Mouse (Mus musculus) liver, postnatal 0 days (tissue): ENCODE data around the gene Twsg1. TPM values are rescaled to one million over a fixed set of nuclear protein-coding genes. Genes with fewer than 3 reads are reported as not detected.
A peak's percentile ranks its signal among the peaks of the same experiment; 100 is the strongest.

Experiments used
- ATAC-seq: fragments of 200-750 bp; cut with Nextera tagmentation; 2 replicates; pipeline ENCODE4 v1.8.0; 2017; ENCODE audit warnings: mild to moderate bottlenecking, moderate library complexity
- DNase-seq: peaks from one replicate; pipeline ENCODE4 v3.0.0-alpha.2; 2016
- H3K27ac ChIP-seq: fragments of 300-500 bp; sonication (generic); 2 replicates; pipeline ENCODE4 v1.5.1; 2014; ENCODE audit warnings: antibody characterized with exemption, moderate library complexity, mild to moderate bottlenecking, low read depth
- H3K27me3 ChIP-seq: fragments of 300-500 bp; sonication (generic); 2 replicates; pipeline ENCODE4 v1.6.1; 2014; ENCODE audit warnings: low read length, control low read depth, mixed read lengths; ENCODE audit not compliant: insufficient read depth
- H3K36me3 ChIP-seq: fragments of 300-500 bp; sonication (generic); replicated peaks from 2 replicates; pipeline ENCODE4 v1.6.1; 2014; ENCODE audit warnings: mild to moderate bottlenecking, control low read depth, low read length, moderate library complexity, mixed read lengths; ENCODE audit not compliant: insufficient read depth
- H3K4me1 ChIP-seq: fragments of 300-500 bp; sonication (generic); 2 replicates; pipeline ENCODE4 v1.6.1; 2014; ENCODE audit warnings: antibody characterized with exemption, mild to moderate bottlenecking, control low read depth; ENCODE audit not compliant: insufficient read depth
- H3K4me2 ChIP-seq: fragments of 300-500 bp; sonication (generic); 2 replicates; pipeline ENCODE4 v1.6.1; 2014; ENCODE audit warnings: low read depth, mild to moderate bottlenecking, low read length, moderate library complexity, mixed read lengths
- H3K4me3 ChIP-seq: fragments of 300-500 bp; sonication (generic); 2 replicates; pipeline ENCODE4 v1.5.1; 2014; ENCODE audit warnings: low read depth, low read length
- H3K9ac ChIP-seq: fragments of 300-500 bp; sonication (generic); replicated peaks from 2 replicates; pipeline ENCODE4 v1.6.1; 2014; ENCODE audit warnings: mild to moderate bottlenecking, moderate library complexity
- H3K9me3 ChIP-seq: fragments of 300-500 bp; sonication (generic); 2 replicates; pipeline ENCODE4 v1.6.1; 2016; ENCODE audit warnings: mild to moderate bottlenecking, control low read depth, low read length, mixed read lengths
- CTCF ChIP-seq: sonication (generic); IDR thresholded peaks from 2 replicates; pipeline ENCODE4 v1.5.1; 2016; ENCODE audit warnings: antibody characterized with exemption, low read depth
- EP300 ChIP-seq: IDR thresholded peaks from 2 replicates; pipeline ENCODE4 v1.6.1; 2016; ENCODE audit warnings: antibody characterized with exemption, low read depth, mild to moderate bottlenecking
- WGBS: fragments of 180-500 bp; shearing (Covaris S2); extraction: QIAGEN DNeasy Blood & Tissue Kit; methylation state at CpG from one replicate; pipeline ENCODE4 v1.1.7; 2014; ENCODE audit not compliant: insufficient replicate concordance; 5-methylcytosine and 5-hydroxymethylcytosine counted together
- polyA plus RNA-seq: library from polyadenylated mRNA; unstranded; fragments of >200 nt; fragmentation: Nextera tagmentation; extraction: Ambion mirVana; gene quantifications from 2 replicates; pipeline ENCODE4 v1.2.1, GENCODE M21; 2015

Gene Twsg1
- polyA plus RNA-seq, 1 experiment from 2014 or later: 19.4 TPM

DNA sequence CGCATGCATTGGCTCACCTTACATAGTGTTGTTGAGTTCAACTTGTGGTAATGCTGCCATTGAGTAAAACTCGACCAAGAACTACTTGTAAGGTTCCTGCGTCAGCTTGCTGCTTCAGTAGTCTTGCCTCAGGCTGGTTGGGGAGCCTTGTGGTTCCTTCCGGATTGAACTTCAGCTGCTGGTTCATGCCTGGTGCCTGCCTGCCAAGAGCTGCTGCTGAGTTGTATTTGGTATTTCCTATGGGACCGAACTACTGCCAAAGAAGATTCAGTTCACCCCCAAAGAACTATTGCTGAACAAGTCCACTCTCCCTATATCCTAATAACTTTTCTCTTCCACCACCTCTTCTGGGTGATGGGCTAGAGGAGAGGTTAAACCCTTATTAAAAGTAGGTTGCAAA is 61.5 kb downstream of the Twsg1 start:
- H3K4me1 ChIP-seq: 0 out of 2 replicates have a peak, but pooled peaks cover 7% of the 10 kb centered on the region
- no peak for TF ChIP-seq CTCF
- TF ChIP-seq EP300: no peak
- ATAC-seq (no peak), DNase-seq (no peak)
- H3K9ac ChIP-seq: no peak overlapping the region
- no peaks in the 10 kb centered on the region for H3K9me3 ChIP-seq
- no peaks in the 10 kb centered on the region for H3K36me3 ChIP-seq
- H3K27me3 ChIP-seq: no peaks in the 10 kb centered on the region
- no peak overlapping the region for H3K4me2 ChIP-seq
- no peak overlapping the region for H3K27ac ChIP-seq
- no peak overlapping the region for H3K4me3 ChIP-seq
- WGBS: 85% methylated on average over 5 of the region's 5 CpGs

DNA sequence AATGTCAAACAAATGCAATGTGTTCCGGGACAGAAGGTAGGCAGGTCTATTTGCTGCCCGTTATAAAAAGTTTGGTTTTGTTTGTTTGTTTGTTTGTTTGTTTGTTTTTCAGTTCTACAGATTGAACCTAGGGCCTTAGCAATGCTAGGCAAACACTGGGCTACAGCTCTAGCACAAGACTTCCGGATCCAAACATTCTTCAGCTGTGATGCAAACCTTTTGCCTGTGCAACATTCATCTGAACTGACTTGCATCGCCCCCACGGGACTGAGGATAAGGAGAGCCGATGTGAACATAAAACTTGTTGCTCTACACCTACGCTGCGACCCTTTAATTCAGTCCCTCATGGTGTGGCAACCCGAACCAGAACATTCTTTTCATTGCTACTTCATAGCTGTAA is 64.5 kb downstream of the Twsg1 start:
- Histone ChIP-seq H3K27ac (peak overlapping the region; percentile 93), H3K27me3 (no peaks in the 10 kb centered on the region), H3K4me3 (peak overlapping the region; percentile 80), H3K4me2 (peak overlapping the region; percentile 89), H3K4me1 (peaks cover 16% of the 10 kb centered on the region; the same call in 1 of the 2 replicates), H3K9ac (no peak overlapping the region), H3K9me3 (no peaks in the 10 kb centered on the region), H3K36me3 (no peaks in the 10 kb centered on the region)
- no peak for DNase-seq
- no peak for ATAC-seq
- 56% methylated on average over 9 of the region's 9 CpGs for WGBS
- no peak for TF ChIP-seq EP300
- no peak for TF ChIP-seq CTCF

DNA sequence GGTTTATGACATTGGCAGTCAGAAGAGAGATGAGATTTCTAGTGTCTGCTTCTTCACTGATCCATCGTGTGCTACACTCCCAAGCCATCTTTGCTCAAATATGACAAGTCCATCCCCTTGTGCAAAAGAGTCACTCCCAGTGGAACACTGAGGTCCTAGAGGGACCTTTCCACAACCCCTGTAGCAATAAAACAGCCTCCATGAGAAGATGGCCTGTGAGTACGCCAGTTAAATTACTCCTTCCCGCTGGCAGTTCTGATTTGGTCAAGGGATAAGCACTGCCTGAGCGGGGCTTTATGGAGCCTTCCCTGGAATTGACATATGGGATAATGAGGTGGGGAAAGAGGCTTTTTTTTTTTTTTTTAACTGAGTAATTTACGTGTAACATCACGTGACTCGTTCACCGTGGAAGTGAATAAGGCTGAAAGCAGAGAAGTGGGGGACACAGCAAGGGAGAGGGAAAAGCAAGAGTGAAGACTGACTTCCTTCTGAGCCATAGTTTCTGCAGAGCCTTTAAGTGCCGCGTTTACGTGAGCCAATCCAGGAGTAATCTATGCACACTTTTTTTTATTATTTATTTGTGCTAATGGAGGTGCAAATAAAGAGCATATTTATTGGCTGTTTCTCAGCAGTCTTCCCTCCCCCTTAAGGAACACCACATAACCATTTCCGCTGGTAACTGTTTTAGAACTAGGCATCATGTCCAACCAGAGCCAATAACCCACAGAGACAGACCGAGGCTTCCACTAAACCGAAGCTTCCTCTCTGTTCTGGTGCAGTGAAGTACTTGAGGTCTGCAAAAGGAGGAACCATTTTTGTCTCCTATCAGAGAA is 65.1 kb downstream of the Twsg1 start, which contains the start of gene Ralbp1:
Ralbp1 (minus strand) TSS at position 102 of the 833 bp plus-strand sequence.
- peak within 1 kb of the TSS; percentile 93 for H3K27ac ChIP-seq
- H3K36me3 ChIP-seq: no peaks in the 10 kb centered on the region
- peak within 1 kb of the TSS; percentile 80 for H3K4me3 ChIP-seq
- H3K4me2 ChIP-seq: peak within 1 kb of the TSS; percentile 89
- 4% methylated on average over 14 of the region's 14 CpGs for WGBS
- no peaks in the 10 kb centered on the region for H3K9me3 ChIP-seq
- H3K27me3 ChIP-seq: no peaks in the 10 kb centered on the region
- H3K9ac ChIP-seq: peak within 1 kb of the TSS; percentile 85
- DNase-seq: no peak
- peaks cover 20% of the 10 kb centered on the region for H3K4me1 ChIP-seq
- no peak for TF ChIP-seq CTCF
- no peak for TF ChIP-seq EP300
- ATAC-seq: no peak

DNA sequence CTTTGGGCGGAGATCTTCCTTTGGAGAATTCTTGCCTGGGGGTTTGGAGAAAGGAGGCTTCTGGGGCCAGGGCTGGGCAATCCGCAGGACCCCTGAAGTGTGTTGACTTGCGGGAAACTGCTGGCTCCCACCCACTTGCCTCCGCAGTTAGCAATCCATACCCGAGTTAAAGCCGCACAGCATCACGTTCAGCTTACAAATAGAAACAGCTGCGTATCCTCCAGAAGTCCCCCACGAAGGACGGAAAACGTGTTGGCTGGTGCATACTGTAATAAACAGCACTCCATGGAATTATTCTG is 65.7 kb downstream of the Twsg1 start:
- 0% methylated on average over 11 of the region's 11 CpGs for WGBS
- Histone ChIP-seq H3K4me3 (peak overlapping the region; percentile 80), H3K36me3 (no peaks in the 10 kb centered on the region), H3K27me3 (no peaks in the 10 kb centered on the region), H3K4me1 (peaks cover 20% of the 10 kb centered on the region), H3K9me3 (no peaks in the 10 kb centered on the region), H3K4me2 (peak overlapping the region; percentile 89), H3K9ac (peak overlapping the region; percentile 70), H3K27ac (peak overlapping the region; percentile 93)
- TF ChIP-seq EP300: no peak
- no peak for TF ChIP-seq CTCF
- ATAC-seq (no peak), DNase-seq (no peak)

DNA sequence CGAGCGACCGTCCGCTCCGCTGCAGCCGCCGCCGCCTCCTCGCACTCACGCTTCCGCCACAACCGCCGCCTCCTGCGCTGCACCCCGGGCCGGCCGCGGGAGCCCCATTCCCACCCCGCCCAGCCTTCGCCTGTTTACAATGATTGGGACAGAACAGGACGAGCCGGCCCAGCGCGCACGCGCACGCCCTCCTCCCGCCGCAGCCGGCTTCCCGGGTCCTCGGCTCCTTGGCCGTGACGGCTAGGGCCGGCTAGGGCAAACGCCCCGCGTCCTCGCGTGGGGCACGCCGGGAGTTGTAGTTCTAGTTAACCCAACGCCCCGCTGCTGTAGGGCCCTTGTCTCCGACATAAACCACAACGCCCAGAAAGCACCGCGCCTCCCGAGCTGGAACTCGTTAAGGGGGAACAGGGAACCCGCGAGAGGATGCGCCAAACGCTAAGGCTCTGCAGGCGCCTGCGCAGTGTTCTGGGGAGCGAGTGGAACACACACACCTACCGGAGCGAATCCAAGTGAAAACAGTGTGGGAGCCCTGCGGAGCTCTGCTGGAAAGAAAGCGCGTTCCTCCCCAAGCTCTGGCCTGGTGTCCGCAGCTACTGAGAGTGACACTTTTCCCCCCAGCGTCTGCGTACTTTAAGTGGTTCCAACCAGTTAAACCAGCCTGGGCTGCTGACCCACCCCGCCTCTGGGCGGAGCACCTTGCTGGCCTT is 66.2 kb downstream of the Twsg1 start:
- Histone ChIP-seq H3K27ac (peak overlapping the region; percentile 93), H3K4me2 (peak overlapping the region; percentile 89), H3K9me3 (no peaks in the 10 kb centered on the region), H3K4me1 (peaks cover 20% of the 10 kb centered on the region), H3K27me3 (no peaks in the 10 kb centered on the region), H3K36me3 (no peaks in the 10 kb centered on the region), H3K9ac (peak overlapping the region; percentile 85), H3K4me3 (peak overlapping the region; percentile 80)
- TF ChIP-seq EP300 (no peak), CTCF (peak; percentile 20; the same call in 1 of the 2 replicates)
- DNase-seq (peak; percentile 99), ATAC-seq (peak; percentile 98)
- under 1% methylated on average over 66 of the region's 67 CpGs for WGBS

DNA sequence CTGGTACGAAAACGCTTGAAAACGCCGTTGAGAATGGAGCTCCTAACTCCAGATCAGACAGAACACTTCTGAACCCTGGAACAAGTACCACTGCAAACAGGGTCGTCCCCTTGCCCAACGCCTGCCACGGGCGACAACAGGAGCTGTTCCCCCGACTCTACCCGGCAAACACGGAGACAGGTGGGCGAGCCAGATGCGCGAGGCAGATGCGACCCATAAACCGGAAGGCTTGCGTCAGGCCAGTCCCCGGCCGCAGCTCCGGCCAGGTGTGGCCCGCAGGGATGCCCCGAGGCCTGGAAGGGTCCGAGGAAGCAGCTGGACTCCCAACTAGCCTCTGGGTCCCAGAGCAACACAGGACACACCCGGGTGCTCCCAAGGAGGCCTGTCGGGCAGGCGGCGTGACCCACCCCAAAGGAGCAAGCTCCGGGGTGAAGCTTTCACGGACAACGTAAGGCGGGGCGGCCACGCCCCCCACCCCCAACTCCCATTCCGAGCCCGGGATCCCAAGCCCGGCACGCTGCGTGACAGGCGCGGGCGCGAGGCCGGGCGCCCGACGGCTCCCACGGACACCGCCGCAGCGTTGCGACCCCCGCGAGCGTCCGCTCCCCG is 66.9 kb downstream of the Twsg1 start:
- Histone ChIP-seq H3K9me3 (no peaks in the 10 kb centered on the region), H3K27ac (peak overlapping the region; percentile 93), H3K4me3 (peak overlapping the region; percentile 80), H3K4me1 (peaks cover 20% of the 10 kb centered on the region), H3K9ac (peak overlapping the region; percentile 85), H3K27me3 (no peaks in the 10 kb centered on the region), H3K36me3 (no peaks in the 10 kb centered on the region), H3K4me2 (peak overlapping the region; percentile 88)
- DNase-seq: peak; percentile 71
- WGBS: 1% methylated on average over 52 of the region's 56 CpGs
- no peak for TF ChIP-seq CTCF
- peak; percentile 13 for ATAC-seq
